Mouse (Mus musculus) T-helper 1 cell (primary cell): ENCODE data around the gene Psme1.

ENCODE experiments used
- in situ Hi-C: fragments of 300-600 bp; cut with MboI, MseI; formaldehyde crosslinking; loops from one replicate; pipeline ENCODE4 v1.15.1; 2025; ENCODE audit warnings: high pct_unique_total_duplicates

The Psme1 gene

DNA sequence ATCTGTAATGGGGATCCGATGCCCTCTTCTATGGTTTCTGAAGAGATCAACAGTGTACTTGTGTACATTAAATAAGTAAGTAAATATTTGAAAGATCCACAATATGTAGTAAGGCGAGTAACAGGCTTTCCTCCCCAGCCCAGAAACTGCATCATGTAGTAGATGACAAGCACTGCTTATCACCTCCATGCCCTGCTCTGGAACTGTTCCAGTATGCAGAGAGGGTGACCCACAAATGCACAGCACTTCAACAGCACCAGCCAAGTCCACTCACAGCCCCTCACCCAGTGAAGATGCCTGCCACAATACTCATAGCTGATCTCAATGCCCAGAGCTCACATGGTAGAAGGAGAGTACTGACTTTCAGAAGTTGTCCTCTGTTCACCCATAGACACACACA, 7.3 kb upstream of the Psme1 start:
- in situ Hi-C loops, result loop anchor here (5.0 kb wide), 1 partner anchor 68 kb away; no protein-coding TSS in a partner anchor

DNA sequence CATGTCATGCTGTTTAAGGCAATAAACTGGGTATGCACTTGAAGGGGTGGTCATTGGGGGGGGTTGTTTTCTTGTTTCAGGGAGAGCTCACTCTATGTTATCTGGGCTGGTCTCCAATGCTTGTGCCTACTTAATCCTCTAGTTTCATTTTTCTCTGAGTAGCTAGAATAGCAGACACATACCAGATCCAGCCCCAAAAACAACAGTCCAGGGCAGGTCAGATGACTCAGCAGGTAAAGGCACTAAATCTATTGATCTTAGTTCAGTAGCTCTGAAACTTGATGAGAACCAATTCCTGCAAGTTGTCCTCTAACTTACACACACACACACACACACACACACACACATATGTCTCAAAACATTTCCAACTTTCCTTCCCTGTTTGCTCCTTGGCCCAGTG, 6.2 kb upstream of the Psme1 start:
- in situ Hi-C loops, result loop anchor here (5.0 kb wide), 1 partner anchor 69 kb away; no protein-coding TSS in a partner anchor

DNA sequence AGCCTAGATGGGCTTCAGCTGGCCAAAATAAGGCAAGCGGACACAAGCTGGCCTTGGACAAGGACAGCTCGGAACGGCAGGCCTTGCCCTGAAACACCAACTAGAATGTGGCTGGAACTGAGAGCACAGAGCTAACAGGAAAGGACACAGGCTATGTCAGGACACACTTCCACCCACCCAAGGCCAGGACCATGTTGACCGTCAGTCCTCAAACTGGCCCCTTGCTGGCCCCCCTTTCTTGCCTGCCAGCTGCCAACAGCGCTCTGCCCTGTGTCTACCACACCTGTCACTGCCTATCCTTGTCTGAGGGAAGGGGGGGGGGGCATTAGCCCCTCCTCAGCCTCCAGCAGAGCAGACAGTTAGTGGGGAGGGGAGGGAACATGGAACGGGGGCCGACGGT, 2.6 kb upstream of the Psme1 start, which contains the start of gene Fitm1:
TSS of gene Fitm1 (plus strand) at position 316 of the 400 bp plus-strand sequence.
- in situ Hi-C loops, result no loop called here

GRCm38 (mm10) chr14:55575711-55576110, 2.2 kb upstream of the Psme1 start:
- in situ Hi-C loops, result no loop called here

DNA sequence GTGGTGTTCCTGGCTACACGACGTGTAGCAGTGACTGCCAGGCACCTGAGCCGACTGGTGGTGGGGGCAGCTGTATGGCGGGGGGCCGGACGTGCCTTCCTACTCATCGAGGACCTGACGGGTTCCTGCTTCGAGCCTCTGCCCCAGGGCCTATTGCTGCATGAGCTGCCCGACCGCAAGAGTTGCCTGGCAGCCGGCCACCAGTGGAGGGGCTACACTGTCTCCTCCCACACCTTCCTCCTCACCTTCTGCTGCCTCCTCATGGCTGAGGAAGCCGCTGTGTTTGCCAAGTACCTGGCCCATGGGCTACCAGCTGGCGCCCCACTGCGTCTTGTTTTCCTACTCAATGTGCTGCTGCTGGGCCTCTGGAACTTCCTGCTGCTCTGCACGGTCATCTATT, 1.5 kb upstream of the Psme1 start:
- in situ Hi-C loops, result no loop called here

DNA sequence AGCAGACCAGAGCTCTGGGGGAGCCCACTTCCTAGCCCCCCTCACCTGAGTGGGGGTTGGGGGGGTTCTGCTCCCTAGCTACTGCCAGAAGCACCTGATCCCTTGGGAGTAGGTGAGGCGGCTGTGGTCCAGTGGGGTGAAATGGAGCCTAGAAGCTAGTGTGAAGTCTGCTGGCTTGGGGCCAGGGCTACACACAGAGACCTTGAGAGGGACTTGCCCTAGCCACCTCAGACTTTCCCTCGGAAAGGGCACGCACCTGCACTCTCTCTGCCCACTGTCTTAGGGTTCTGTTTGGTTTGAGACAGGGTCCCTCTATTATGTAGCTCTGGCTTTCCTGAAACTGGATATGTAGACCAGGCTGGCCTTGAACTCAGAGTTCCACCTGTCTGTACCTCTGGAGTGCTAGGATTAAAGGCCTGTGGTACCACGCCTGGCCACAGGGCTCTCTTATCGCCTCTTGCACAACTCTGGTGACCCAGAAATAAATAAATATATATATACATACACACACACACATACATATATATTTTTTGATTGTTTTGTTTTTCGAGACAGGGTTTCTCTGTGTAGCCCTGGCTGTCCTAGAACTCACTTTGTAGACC, 846 bp downstream of the Psme1 start:
- in situ Hi-C loops, result no loop called here

DNA sequence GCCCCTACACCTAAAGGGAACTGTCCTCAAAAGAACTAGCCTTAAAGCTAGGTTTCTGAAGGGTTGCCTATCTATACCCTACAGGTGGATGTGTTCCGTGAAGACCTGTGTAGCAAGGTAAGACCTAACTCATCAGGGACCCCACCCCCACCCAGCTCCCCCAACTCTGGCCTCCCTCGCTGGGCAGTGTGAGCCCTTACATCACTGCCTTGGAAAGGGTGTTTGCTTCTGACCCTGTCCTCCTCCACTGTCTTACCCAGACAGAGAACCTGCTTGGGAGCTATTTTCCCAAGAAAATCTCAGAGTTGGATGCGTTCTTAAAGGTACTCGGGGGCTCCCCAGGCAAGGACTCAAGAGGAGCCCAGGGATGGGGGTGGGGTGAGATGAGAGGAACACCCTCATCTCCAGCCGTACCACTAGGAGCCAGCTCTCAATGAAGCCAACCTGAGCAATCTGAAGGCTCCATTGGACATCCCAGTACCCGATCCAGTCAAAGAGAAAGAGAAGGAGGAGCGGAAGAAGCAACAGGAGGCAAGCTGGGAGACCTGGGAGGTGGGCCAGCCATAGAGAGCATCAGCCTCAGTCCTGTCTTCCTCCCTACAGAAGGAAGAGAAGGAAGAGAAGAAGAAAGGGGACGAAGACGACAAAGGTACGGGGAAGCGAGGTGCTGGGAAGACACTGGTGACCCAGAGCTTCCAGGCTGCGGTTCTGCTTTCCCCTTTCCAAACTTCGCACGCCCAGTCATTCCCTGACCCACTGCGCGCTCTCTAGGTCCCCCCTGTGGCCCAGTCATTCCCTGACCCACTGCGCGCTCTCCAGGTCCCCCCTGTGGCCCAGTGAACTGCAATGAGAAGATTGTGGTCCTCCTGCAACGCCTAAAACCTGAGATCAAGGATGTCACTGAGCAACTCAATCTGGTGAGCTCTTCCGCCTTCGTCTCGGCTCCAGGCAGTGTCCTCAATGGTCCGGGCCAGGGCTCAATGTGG, 1.9 kb downstream of the Psme1 start:
- in situ Hi-C loops, result no loop called here

DNA sequence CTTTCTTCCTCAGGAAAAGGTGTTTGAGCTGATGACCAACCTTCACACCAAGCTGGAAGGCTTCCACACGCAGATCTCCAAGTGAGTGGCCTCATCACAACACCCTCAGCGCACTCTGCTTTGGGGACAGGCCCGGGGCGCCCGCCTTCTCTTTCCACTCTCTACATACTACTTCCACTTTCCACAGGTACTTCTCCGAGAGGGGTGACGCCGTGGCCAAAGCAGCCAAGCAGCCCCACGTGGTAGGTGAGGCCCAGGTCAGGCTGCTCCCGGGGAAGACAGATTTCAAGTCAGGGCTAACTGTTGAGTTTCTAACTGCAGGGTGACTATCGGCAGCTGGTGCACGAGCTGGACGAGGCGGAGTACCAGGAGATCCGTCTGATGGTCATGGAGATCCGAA, 2.8 kb downstream of the Psme1 start:
- in situ Hi-C loops, result no loop called here

- in situ Hi-C loops, result no loop called here
These were observed 4.2 kb downstream of the Psme1 start for GRCm38 (mm10) chr14:55581981-55582681.

DNA sequence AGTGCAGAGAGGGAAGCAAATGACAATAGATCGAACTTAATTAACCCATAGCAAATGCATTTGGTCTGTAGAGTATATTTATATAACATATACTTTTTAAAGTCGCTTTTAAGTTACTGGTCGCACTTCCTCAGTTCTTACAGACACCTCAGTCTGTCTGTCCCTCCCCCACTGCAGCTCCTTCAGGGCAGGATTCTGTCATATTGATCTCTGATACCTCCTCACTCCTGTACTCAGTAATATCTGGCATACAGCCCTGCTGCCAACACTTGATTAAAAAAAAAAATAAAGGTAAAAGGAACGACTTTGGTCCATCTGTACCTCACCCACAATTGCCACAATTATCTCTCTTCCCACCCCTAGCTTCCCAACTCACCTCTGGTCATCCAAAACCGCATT, 6.4 kb downstream of the Psme1 start:
- in situ Hi-C loops, result no loop called here

GRCm38 (mm10) chr14:55584702-55585565, 7.0 kb downstream of the Psme1 start, which contains the start of gene Emc9:
Gene Emc9 (minus strand): TSS chr14:55585302.
- in situ Hi-C loops, result no loop called here

DNA sequence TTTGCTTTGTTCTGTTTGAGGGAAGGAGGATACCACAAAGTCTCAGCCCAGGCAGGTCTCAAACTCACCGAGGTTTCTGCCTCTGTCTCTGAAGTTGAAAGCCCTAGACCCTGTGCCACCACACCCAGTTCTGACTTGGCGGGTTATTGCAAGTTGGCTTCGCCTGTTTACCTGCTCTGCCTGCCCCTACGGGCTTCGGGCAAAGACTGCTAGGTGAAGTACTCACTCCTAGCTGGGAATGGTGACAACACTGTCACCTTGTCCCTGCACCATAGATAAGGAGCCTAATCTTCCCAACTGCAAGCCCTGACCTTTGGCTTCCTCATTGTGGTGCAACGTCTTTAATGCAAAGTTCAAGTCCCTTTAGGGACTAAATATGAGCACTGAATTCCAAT, 7.6 kb downstream of the Psme1 start:
- in situ Hi-C loops, result no loop called here

DNA sequence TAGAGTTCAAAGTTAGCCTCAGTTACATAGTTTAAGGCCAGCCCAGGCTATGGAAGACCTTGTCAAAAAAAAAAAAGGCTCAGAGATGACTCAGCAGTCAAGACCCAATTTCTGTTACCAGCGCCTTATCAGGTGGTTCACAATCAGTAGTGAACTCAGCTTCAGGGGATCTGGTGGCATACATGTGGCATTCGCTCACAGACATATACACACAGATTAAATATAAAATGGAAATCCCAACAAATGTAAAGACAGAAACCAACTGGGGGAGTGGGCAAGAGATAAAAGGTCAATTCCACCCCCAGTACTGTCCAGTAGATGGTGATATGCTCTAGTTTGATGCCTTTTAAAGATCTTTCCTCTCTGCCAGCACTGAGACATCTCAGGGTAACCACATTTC, 8.2 kb downstream of the Psme1 start:
- in situ Hi-C loops, result no loop called here

- in situ Hi-C loops, result no loop called here
These were observed 11.3 kb downstream of the Psme1 start for GRCm38 (mm10) chr14:55589271-55589670.

- in situ Hi-C loops, result no loop called here
These were observed 12.0 kb downstream of the Psme1 start for GRCm38 (mm10) chr14:55589771-55590448.

GRCm38 (mm10) chr14:55590748-55591330, 12.9 kb downstream of the Psme1 start, which contains the start of gene Psme2:
Gene Psme2 (minus strand): TSS chr14:55591113.
- in situ Hi-C loops, result no loop called here

- in situ Hi-C loops, result no loop called here
These were observed 13.5 kb downstream of the Psme1 start, which contains the start of gene Rnf31 for GRCm38 (mm10) chr14:55591331-55591891. Gene Rnf31 (plus strand): TSS chr14:55591708.

- in situ Hi-C loops, result no loop called here
These were observed 14.3 kb downstream of the Psme1 start for GRCm38 (mm10) chr14:55592226-55592625.

- in situ Hi-C loops, result no loop called here
These were observed 18.2 kb downstream of the Psme1 start for GRCm38 (mm10) chr14:55596036-55596690.
